Mouse (Mus musculus) C2C12 (cell line): ENCODE results near the gene Ccdc171.

ENCODE experiments used
- CTCF ChIP-seq: IDR thresholded peaks from one replicate; pipeline ENCODE4 v1.5.1; 2011; ENCODE audit not compliant: control insufficient read depth, insufficient read depth, insufficient read length
- USF1 ChIP-seq: IDR thresholded peaks from one replicate; pipeline ENCODE4 v1.6.1; 2011; ENCODE audit warnings: low read depth, mild to moderate bottlenecking, control low read depth, moderate library complexity

GRCm38 (mm10) chr4:83570569-83570968 is 45.2 kb downstream of the Ccdc171 start:
- TF ChIP-seq CTCF, result no peak
- no peak for TF ChIP-seq USF1
